Mouse (Mus musculus) testis, adult 2 months (tissue): ENCODE data around the gene Fermt1.

Source experiments
- CTCF ChIP-seq: fragments of 200-500 bp; IDR thresholded peaks from 2 replicates; pipeline ENCODE4 v1.5.1; 2012; ENCODE audit warnings: low read depth, mild to moderate bottlenecking, inconsistent platforms, low read length, moderate library complexity; ENCODE audit not compliant: control insufficient read depth, insufficient read depth, insufficient replicate concordance
- POLR2A ChIP-seq: fragments of 200-500 bp; IDR thresholded peaks from 2 replicates; pipeline ENCODE4 v1.6.1; 2012; ENCODE audit warnings: low read depth, mild to moderate bottlenecking, inconsistent platforms, low read length, moderate library complexity; ENCODE audit not compliant: control insufficient read depth

DNA sequence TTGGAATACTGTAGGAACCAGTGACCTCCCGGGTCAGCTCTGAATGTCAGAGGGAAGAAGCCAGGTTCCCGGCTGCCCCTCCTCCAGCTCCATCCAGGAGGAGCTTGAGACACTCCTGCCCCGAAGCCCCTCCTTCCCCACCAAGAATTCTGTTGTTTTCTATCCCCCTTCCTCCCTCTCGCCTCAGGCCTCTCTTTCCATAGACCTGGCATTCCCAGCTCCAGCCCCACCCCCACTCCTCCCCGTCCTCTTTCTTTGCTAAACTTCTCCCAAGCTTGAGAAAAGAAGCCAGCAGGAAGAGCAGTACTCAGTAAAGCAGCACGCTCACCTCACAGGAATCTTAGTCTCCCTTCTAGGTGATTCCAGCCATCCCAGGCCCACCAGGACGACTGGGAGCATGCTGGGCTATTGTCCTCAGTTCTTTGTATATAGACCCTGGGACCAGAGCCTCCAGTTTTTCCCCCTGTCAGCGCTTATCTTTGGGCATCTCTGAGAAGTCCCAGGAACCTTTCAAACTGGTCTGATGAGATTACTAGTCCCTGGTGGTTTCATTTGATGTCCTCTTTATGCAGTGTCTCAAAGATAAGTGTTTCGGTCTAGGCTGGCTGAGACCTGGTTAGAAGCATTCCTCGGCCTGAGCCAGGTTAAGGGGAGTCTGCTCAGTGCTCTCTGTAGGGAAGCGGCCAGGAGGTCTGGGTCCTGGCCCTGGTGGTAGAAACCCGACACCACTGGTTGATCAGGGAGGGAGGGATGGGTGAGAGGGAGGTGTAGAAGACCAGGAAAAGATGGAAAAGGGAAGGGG is 64.7 kb downstream of the Fermt1 start, which contains the start of gene Lrrn4:
- TF ChIP-seq POLR2A (no peak), CTCF (no peak)
